14 mouse cellular contexts compared by ENCODE assay signal in genomic region chr12:73147236-73147635, GRCm38 (mm10). TPM values are rescaled to one million over a fixed set of nuclear protein-coding genes. Genes with fewer than 3 reads are reported as not detected.
DNase-seq lines count a peak whose midpoint lies in the region; ATAC-seq lines count a peak whose summit lies in the region.
"Had no signal": no experiment of that assay in that cellular context is flagged by ENCODE, and none has a peak within 500 bp of the region (broad histone marks: within the 10 kb centered on the region; RNA-seq: fewer than 3 reads in every experiment).

No protein-coding gene starts in this region.

- no peak overlapping the region for H3K27ac ChIP-seq in kidney, embryonic 15.5 days
- no peak overlapping the region for H3K27ac ChIP-seq in hindbrain, embryonic 16.5 days (ENCODE audit: low read depth, low read length)
- H3K27ac ChIP-seq: hindbrain, embryonic 14.5 days; limb, embryonic 12.5 days had no signal

- WGBS in kidney, embryonic 15.5 days, result 39% methylated on average over 3 of the region's 3 CpGs
- WGBS in hindbrain, embryonic 16.5 days, result 67% methylated on average over 3 of the region's 3 CpGs

- H3K27me3 ChIP-seq in kidney, embryonic 15.5 days, result no peaks in the 10 kb centered on the region
- H3K27me3 ChIP-seq in hindbrain, embryonic 16.5 days (replicated peaks; ENCODE audit: control insufficient read depth, insufficient read depth, low read length), result no peaks in the 10 kb centered on the region
- H3K27me3 ChIP-seq: limb, embryonic 12.5 days had no signal

- no peaks in the 10 kb centered on the region for H3K9me3 ChIP-seq in kidney, embryonic 15.5 days (replicated peaks)
- no peaks in the 10 kb centered on the region for H3K9me3 ChIP-seq in hindbrain, embryonic 16.5 days (ENCODE audit: control insufficient read depth, low read length)
- H3K9me3 ChIP-seq: G1E; limb, embryonic 12.5 days had no signal

- H3K36me3 ChIP-seq in kidney, embryonic 15.5 days, result 0 out of 2 replicates have a peak, but pooled peaks cover 5% of the 10 kb centered on the region
- no peaks in the 10 kb centered on the region; the same call in 1 of the 2 replicates for H3K36me3 ChIP-seq in hindbrain, embryonic 16.5 days (ENCODE audit: control insufficient read depth, insufficient read depth, low read length)

- ATAC-seq in kidney, embryonic 15.5 days (replicated peaks; ENCODE audit: low FRiP score), result 0 out of 2 replicates have a peak, but pooled peaks have one; percentile 6
- no peak for ATAC-seq in hindbrain, embryonic 16.5 days
- ATAC-seq: activated CD4-positive, CD25-positive, alpha-beta regulatory T cell, adult 4 months had no signal

- no peak overlapping the region for H3K4me3 ChIP-seq in kidney, embryonic 15.5 days (replicated peaks)
- no peak overlapping the region for H3K4me3 ChIP-seq in hindbrain, embryonic 16.5 days (ENCODE audit: low read length)
- H3K4me3 ChIP-seq: limb, embryonic 12.5 days had no signal

- H3K4me1 ChIP-seq in kidney, embryonic 15.5 days, result 0 out of 2 replicates have a peak, but pooled peaks cover 3% of the 10 kb centered on the region
- H3K4me1 ChIP-seq in hindbrain, embryonic 16.5 days (ENCODE audit: control insufficient read depth, insufficient read depth, low read depth, low read length), result no peaks in the 10 kb centered on the region

- H3K9ac ChIP-seq in kidney, embryonic 15.5 days, result no peak overlapping the region
- H3K9ac ChIP-seq in hindbrain, embryonic 16.5 days (ENCODE audit: low read depth, low read length), result no peak overlapping the region
- H3K9ac ChIP-seq: hindbrain, embryonic 14.5 days; limb, embryonic 12.5 days had no signal

- H3K4me2 ChIP-seq in kidney, embryonic 15.5 days, result no peak overlapping the region
- H3K4me2 ChIP-seq in hindbrain, embryonic 16.5 days (ENCODE audit: low read length), result no peak overlapping the region
- H3K4me2 ChIP-seq: hindbrain, embryonic 14.5 days; limb, embryonic 12.5 days had no signal

- DNase-seq in gastrocnemius, adult 18-20 months (ENCODE audit: low spot score), result peak; percentile 63
- DNase-seq in gastrocnemius, postnatal 10 days, result no peak
- no peak for DNase-seq in kidney, postnatal 25 days
- DNase-seq in NIH3T3 (ENCODE audit: low read depth), result peak; percentile 94
- DNase-seq in forelimb bud, embryonic 11.5 days (ENCODE audit: low read depth, low spot score), result peak; percentile 43
- no peak for DNase-seq in urinary bladder, adult 2 months (ENCODE audit: low spot score)
- DNase-seq: cerebellum, adult 2 months; kidney, adult 11 months had no signal

RNA-seq across cellular contexts. Expression of gene Mnat1, which starts 23.7 kb away (rescaled TPM):
- 10 to 100 TPM; 18.2 to 18.8 TPM for total RNA-seq in gastrocnemius, adult 18-20 months (2021)
- 10 to 100 TPM; 24.0 to 29.2 TPM for total RNA-seq in gastrocnemius, postnatal 10 days (2021)
- polyA plus RNA-seq in kidney, embryonic 15.5 days (2015; fragmentation: Nextera tagmentation; extraction: Ambion mirVana), result 33.4 and 35.4 TPM in 2 replicates
- 16.2 and 17.4 TPM in 2 replicates for polyA plus RNA-seq in hindbrain, embryonic 16.5 days (2015; fragmentation: Nextera tagmentation; extraction: Ambion mirVana)
- polyA plus RNA-seq in urinary bladder, adult 2 months (2012; rRNA removed), result 19.7 and 20.4 TPM in 2 replicates

RNA-seq across cellular contexts. Expression of gene Six4, which starts 34.0 kb away (rescaled TPM):
- total RNA-seq in gastrocnemius, adult 18-20 months (2021), result 10 to 100 TPM; 13.9 to 16.3 TPM
- total RNA-seq in gastrocnemius, postnatal 10 days (2021), result 10 to 100 TPM in 1 of 2 experiments, 1 to 10 TPM in 1; 8.6 to 11.3 TPM
- 4.2 and 4.5 TPM in 2 replicates for polyA plus RNA-seq in kidney, embryonic 15.5 days (2015; fragmentation: Nextera tagmentation; extraction: Ambion mirVana)
- polyA plus RNA-seq in hindbrain, embryonic 16.5 days (2015; fragmentation: Nextera tagmentation; extraction: Ambion mirVana), result 0.24 and 0.47 TPM in 2 replicates
- 3.9 and 4.0 TPM in 2 replicates for polyA plus RNA-seq in urinary bladder, adult 2 months (2012; rRNA removed)

Comparison
In these comparisons a context has a peak if more than half of its experiments do, and no peak if none do; other contexts are left out.
1. DNase-seq: peak in gastrocnemius, adult 18-20 months (single experiment), NIH3T3 (single experiment) and forelimb bud, embryonic 11.5 days (single experiment); none in gastrocnemius, postnatal 10 days (single experiment), kidney, postnatal 25 days (0 of 2) and urinary bladder, adult 2 months (single experiment).